Mouse (Mus musculus): ENCODE measurements around the gene Snrpd2. TPM values are rescaled to one million over a fixed set of nuclear protein-coding genes. Genes with fewer than 3 reads are reported as not detected.

The Snrpd2 gene
- polyA plus RNA-seq (2017; shearing (Covaris generic)): 34.4 TPM

GRCm38 (mm10) chr7:19149626-19150025, at the start of gene Snrpd2:
Snrpd2 (plus strand) TSS chr7:19149722.

GRCm38 (mm10) chr7:19118028-19118771, 31.3 kb upstream of the Snrpd2 start, which contains the start of gene Gm4969:
Gm4969 (minus strand) TSS chr7:19118368.

GRCm38 (mm10) chr7:19119631-19120429, 29.7 kb upstream of the Snrpd2 start, which contains the start of gene Fbxo46:
Fbxo46 (plus strand) TSS chr7:19119859.

GRCm38 (mm10) chr7:19148875-19149541, 514 bp upstream of the Snrpd2 start, which contains the start of gene Qpctl:
Qpctl (minus strand) TSS chr7:19149291.

GRCm38 (mm10) chr7:19165656-19166423, 16.3 kb downstream of the Snrpd2 start, which contains the start of gene Gipr:
Gipr (minus strand) TSS chr7:19166127.

GRCm38 (mm10) chr7:19175708-19176515, 26.4 kb downstream of the Snrpd2 start, which contains the start of gene Eml2:
Eml2 (plus strand) TSS chr7:19176421.

Other genes starting within 250 kb of the Snrpd2 start
- 23.0 TPM for gene Ccdc61, start 239.3 kb upstream of the Snrpd2 start, polyA plus RNA-seq (2017; shearing (Covaris generic))
- not detected for gene Nova2, start 223.8 kb upstream of the Snrpd2 start, polyA plus RNA-seq (2017; shearing (Covaris generic))
- not detected for gene Nanos2, start 162.3 kb upstream of the Snrpd2 start, polyA plus RNA-seq (2017; shearing (Covaris generic))
- 5.5 TPM for gene Mypop, start 158.5 kb upstream of the Snrpd2 start, polyA plus RNA-seq (2017; shearing (Covaris generic))
- 32.3 TPM for gene Irf2bp1, start 145.7 kb upstream of the Snrpd2 start, polyA plus RNA-seq (2017; shearing (Covaris generic))
- gene Foxa3, start 126.2 kb upstream of the Snrpd2 start, polyA plus RNA-seq (2017; shearing (Covaris generic)): not detected
- gene Sympk, start 125.3 kb upstream of the Snrpd2 start, polyA plus RNA-seq (2017; shearing (Covaris generic)): 17.2 TPM
- not detected for gene Rsph6a, start 95.0 kb upstream of the Snrpd2 start, polyA plus RNA-seq (2017; shearing (Covaris generic))
- not detected for gene Dmwd, start 73.5 kb upstream of the Snrpd2 start, polyA plus RNA-seq (2017; shearing (Covaris generic))
- gene Dmpk, start 65.9 kb upstream of the Snrpd2 start, polyA plus RNA-seq (2017; shearing (Covaris generic)): not detected
- gene Six5, start 55.1 kb upstream of the Snrpd2 start, polyA plus RNA-seq (2017; shearing (Covaris generic)): not detected
- not detected for gene Gm4969, start 31.4 kb upstream of the Snrpd2 start, polyA plus RNA-seq (2017; shearing (Covaris generic))
- 10.6 TPM for gene Fbxo46, start 29.9 kb upstream of the Snrpd2 start, polyA plus RNA-seq (2017; shearing (Covaris generic))
- 9.3 TPM for gene Qpctl, start 431 bp upstream of the Snrpd2 start, polyA plus RNA-seq (2017; shearing (Covaris generic))
- gene Gipr, start 16.4 kb downstream of the Snrpd2 start, polyA plus RNA-seq (2017; shearing (Covaris generic)): not detected
- gene Eml2, start 26.7 kb downstream of the Snrpd2 start, polyA plus RNA-seq (2017; shearing (Covaris generic)): 11.0 TPM
- not detected for gene Gpr4, start 62.8 kb downstream of the Snrpd2 start, polyA plus RNA-seq (2017; shearing (Covaris generic))
- 66.0 TPM for gene Opa3, start 78.6 kb downstream of the Snrpd2 start, polyA plus RNA-seq (2017; shearing (Covaris generic))
- gene Vasp, start 122.1 kb downstream of the Snrpd2 start, polyA plus RNA-seq (2017; shearing (Covaris generic)): 205 TPM
- 3.0 TPM for gene Ppm1n, start 130.3 kb downstream of the Snrpd2 start, polyA plus RNA-seq (2017; shearing (Covaris generic))
- gene Rtn2, start 132.9 kb downstream of the Snrpd2 start, polyA plus RNA-seq (2017; shearing (Covaris generic)): 0.50 TPM
- gene Fosb, start 160.3 kb downstream of the Snrpd2 start, polyA plus RNA-seq (2017; shearing (Covaris generic)): 39.6 TPM
- gene Ercc1, start 195.1 kb downstream of the Snrpd2 start, polyA plus RNA-seq (2017; shearing (Covaris generic)): 64.9 TPM
- 5.2 TPM for gene Cd3eap, start 209.8 kb downstream of the Snrpd2 start, polyA plus RNA-seq (2017; shearing (Covaris generic))
- gene Ppp1r13l, start 210.0 kb downstream of the Snrpd2 start, polyA plus RNA-seq (2017; shearing (Covaris generic)): 0.84 TPM
- gene Ercc2, start 232.3 kb downstream of the Snrpd2 start, polyA plus RNA-seq (2017; shearing (Covaris generic)): 8.5 TPM